Mouse (Mus musculus): ENCODE measurements at regions not wholly inside any gene's neighbourhood (a gene's known extent, or its start where the extent isn't known, plus 50 kb on each side); places are given as distances from the start of the nearest gene placed in this dataset.
"Not testable (repeated sequence)": the region's sequence is repeated elsewhere in the genome, so short reads cannot be mapped to it uniquely, and the experiment has no call there.

DNA sequence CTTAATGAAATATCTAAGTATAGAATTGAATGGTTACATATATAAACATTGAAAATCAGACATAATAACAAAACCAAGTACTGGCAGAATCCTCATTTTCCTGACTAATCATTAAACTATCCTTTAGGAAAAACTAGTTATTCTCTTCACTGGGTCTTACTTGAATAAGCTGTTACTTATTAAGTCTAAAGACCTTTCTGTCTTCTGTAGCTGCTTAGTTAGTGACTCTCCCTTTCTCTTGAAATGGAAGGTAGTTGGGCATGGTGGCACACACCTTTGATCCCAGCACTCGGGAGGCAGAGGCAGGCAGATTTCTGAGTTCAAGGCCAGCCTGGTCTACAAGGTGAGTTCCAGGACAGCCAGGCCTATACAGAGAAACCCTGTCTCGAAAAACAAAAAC lies 135.9 kb upstream of the Abcb5 start:
- not testable (repeated sequence) for H3K9ac ChIP-seq (ENCODE audit: low read depth, low read length); ATAC-seq; H3K9me3 ChIP-seq (ENCODE audit: control insufficient read depth); H3K4me3 ChIP-seq (ENCODE audit: low read depth, low read length); H3K4me1 ChIP-seq (replicated peaks; ENCODE audit: control insufficient read depth, insufficient read depth, low read length); H3K4me2 ChIP-seq (replicated peaks; ENCODE audit: low read depth); H3K36me3 ChIP-seq (ENCODE audit: control insufficient read depth, insufficient read depth); H3K27ac ChIP-seq (ENCODE audit: low read depth, low read length); H3K27me3 ChIP-seq (replicated peaks; ENCODE audit: control insufficient read depth, insufficient read depth, low read length)
- 81% methylated on average over 2 of the region's 2 CpGs for WGBS

DNA sequence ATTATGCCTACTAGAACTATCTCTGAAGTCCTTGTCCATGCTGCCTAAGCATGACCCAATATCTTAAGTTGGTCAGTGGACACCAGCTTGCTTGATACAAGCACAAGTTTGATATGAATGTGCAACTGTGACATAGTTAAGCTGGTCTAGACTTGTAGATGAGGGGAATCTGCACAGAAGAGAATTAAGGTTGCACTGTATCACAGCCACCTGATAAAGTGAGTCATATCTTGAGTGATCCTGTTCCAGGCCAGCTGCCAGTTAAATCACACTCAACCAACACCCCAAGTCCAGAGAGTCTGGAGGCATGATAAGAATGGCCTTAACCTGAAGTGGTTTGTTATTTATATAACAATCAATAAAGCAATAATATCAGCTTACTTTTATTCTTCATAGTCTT lies 133.5 kb upstream of the Abcb5 start:
- Histone ChIP-seq H3K4me1 (replicated peaks; ENCODE audit: control insufficient read depth, insufficient read depth, low read length) (no peaks in the 10 kb centered on the region), H3K4me3 (ENCODE audit: low read depth, low read length) (no peak overlapping the region), H3K36me3 (ENCODE audit: control insufficient read depth, insufficient read depth) (no peaks in the 10 kb centered on the region), H3K9me3 (ENCODE audit: control insufficient read depth) (no peaks in the 10 kb centered on the region), H3K27ac (ENCODE audit: low read depth, low read length) (no peak overlapping the region), H3K4me2 (replicated peaks; ENCODE audit: low read depth) (no peak overlapping the region), H3K9ac (ENCODE audit: low read depth, low read length) (no peak overlapping the region), H3K27me3 (replicated peaks; ENCODE audit: control insufficient read depth, insufficient read depth, low read length) (no peaks in the 10 kb centered on the region)
- ATAC-seq = no peak
- TF ChIP-seq CTCF (IDR thresholded peaks at IDR 0.05; ENCODE audit: low read depth) = no peak

DNA sequence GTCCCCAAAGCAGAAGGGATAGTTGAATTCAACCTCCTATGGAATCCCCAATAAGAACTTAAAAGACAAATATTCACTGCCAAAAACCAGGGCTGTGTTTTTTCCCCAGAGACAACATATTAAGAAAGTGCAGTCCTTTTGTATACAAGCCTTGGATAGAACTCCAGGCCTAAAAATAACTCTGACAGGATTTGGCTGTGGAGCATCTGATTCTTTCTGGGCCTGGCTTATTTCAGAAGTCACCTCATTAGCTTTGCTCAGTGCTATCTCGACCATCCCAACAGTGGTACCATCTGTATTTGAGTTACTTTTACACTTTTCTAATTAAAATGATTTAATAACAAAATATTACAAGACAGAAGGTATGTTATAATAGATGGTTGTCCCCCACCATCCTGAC lies 131.6 kb upstream of the Abcb5 start:
- Histone ChIP-seq H3K9ac (ENCODE audit: low read depth, low read length) (no peak overlapping the region), H3K27me3 (replicated peaks; ENCODE audit: control insufficient read depth, insufficient read depth, low read length) (no peaks in the 10 kb centered on the region), H3K4me1 (replicated peaks; ENCODE audit: control insufficient read depth, insufficient read depth, low read length) (no peaks in the 10 kb centered on the region), H3K4me3 (ENCODE audit: low read depth, low read length) (no peak overlapping the region), H3K9me3 (ENCODE audit: control insufficient read depth) (no peaks in the 10 kb centered on the region), H3K36me3 (ENCODE audit: control insufficient read depth, insufficient read depth) (no peaks in the 10 kb centered on the region), H3K4me2 (replicated peaks; ENCODE audit: low read depth) (no peak overlapping the region), H3K27ac (ENCODE audit: low read depth, low read length) (no peak overlapping the region)
- WGBS = 39% methylated on average over 1 of the region's 1 CpGs
- ATAC-seq = no peak
- no peak for TF ChIP-seq CTCF (IDR thresholded peaks at IDR 0.05; ENCODE audit: low read depth)

DNA sequence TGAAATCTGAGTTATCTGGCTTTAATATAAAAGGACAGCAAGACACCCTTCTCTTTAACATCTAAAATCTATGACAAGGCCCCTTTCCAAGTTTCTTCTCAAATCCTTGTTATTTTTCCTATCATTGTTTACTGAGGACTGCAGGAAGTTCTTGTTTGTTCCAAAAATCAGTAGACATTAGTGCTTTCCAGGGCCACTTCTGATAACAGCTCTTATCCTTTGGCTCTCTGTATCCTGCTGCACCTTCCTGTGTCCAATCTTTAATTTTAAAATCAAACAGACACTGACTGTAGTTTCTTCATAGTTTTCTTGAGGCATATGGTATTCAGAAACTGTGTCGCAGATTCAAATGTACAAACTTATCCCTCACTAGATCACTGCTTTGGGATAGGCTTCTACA lies 128.1 kb upstream of the Abcb5 start:
- TF ChIP-seq CTCF (IDR thresholded peaks at IDR 0.05; ENCODE audit: low read depth) = no peak
- no peak overlapping the region for H3K4me3 ChIP-seq (ENCODE audit: low read depth, low read length)
- no peak overlapping the region for H3K27ac ChIP-seq (ENCODE audit: low read depth, low read length)
- H3K9me3 ChIP-seq (ENCODE audit: control insufficient read depth) = no peaks in the 10 kb centered on the region
- 82% methylated on average over 1 of the region's 1 CpGs for WGBS
- no peak overlapping the region for H3K4me2 ChIP-seq (replicated peaks; ENCODE audit: low read depth)
- H3K36me3 ChIP-seq (ENCODE audit: control insufficient read depth, insufficient read depth) = no peaks in the 10 kb centered on the region
- no peaks in the 10 kb centered on the region for H3K4me1 ChIP-seq (replicated peaks; ENCODE audit: control insufficient read depth, insufficient read depth, low read length)
- H3K27me3 ChIP-seq (replicated peaks; ENCODE audit: control insufficient read depth, insufficient read depth, low read length) = no peaks in the 10 kb centered on the region
- ATAC-seq = no peak
- no peak overlapping the region for H3K9ac ChIP-seq (ENCODE audit: low read depth, low read length)

DNA sequence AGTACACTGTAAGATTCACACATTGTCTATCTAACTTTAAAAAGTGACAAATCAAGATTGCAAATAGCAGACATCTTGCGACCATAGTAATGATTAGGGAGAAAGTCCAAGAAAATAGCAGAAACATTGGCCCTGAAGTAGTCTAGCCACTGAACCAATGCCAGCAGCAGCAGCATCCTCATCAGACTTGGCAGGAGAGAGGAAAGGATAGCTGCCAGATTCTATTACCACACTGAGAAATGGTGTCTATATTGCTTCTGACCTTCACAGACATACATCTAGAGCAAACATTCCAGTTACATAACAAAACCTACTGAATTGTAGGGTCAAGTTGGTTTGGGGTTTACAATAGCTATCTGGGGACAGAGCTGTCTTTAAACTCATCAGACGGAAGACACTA lies 127.2 kb upstream of the Abcb5 start:
- Histone ChIP-seq H3K9me3 (ENCODE audit: control insufficient read depth) (no peaks in the 10 kb centered on the region), H3K9ac (ENCODE audit: low read depth, low read length) (no peak overlapping the region), H3K4me1 (replicated peaks; ENCODE audit: control insufficient read depth, insufficient read depth, low read length) (no peaks in the 10 kb centered on the region), H3K4me2 (replicated peaks; ENCODE audit: low read depth) (no peak overlapping the region), H3K27me3 (replicated peaks; ENCODE audit: control insufficient read depth, insufficient read depth, low read length) (no peaks in the 10 kb centered on the region), H3K4me3 (ENCODE audit: low read depth, low read length) (no peak overlapping the region), H3K36me3 (ENCODE audit: control insufficient read depth, insufficient read depth) (no peaks in the 10 kb centered on the region), H3K27ac (ENCODE audit: low read depth, low read length) (no peak overlapping the region)
- ATAC-seq = no peak
- 84% methylated on average over 2 of the region's 2 CpGs for WGBS
- no peak for TF ChIP-seq CTCF (IDR thresholded peaks at IDR 0.05; ENCODE audit: low read depth)

DNA sequence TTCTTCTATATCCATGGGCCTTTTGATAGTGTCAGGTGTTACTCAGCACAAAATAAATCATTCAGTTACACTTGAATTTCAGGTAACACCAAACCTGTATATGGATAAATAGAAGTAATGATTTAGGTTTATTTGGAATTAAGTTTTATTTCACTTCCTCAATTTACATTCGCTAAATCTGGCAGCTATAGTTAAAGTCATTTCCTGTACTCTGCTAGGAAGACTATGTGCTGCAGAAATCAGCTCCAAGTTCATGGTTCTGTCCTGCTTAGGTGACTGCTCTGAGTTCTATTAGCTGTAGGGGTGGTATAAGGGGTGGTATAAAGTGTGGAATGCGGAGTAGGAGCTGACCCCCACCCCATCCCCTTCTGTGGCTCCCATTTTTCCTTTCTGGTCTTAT lies 123.1 kb upstream of the Abcb5 start:
- ATAC-seq = no peak
- Histone ChIP-seq H3K9ac (ENCODE audit: low read depth, low read length) (no peak overlapping the region), H3K27ac (ENCODE audit: low read depth, low read length) (no peak overlapping the region), H3K4me1 (replicated peaks; ENCODE audit: control insufficient read depth, insufficient read depth, low read length) (no peaks in the 10 kb centered on the region), H3K27me3 (replicated peaks; ENCODE audit: control insufficient read depth, insufficient read depth, low read length) (no peaks in the 10 kb centered on the region), H3K9me3 (ENCODE audit: control insufficient read depth) (no peaks in the 10 kb centered on the region), H3K4me3 (ENCODE audit: low read depth, low read length) (no peak overlapping the region), H3K36me3 (ENCODE audit: control insufficient read depth, insufficient read depth) (no peaks in the 10 kb centered on the region), H3K4me2 (replicated peaks; ENCODE audit: low read depth) (no peak overlapping the region)
- TF ChIP-seq CTCF (IDR thresholded peaks at IDR 0.05; ENCODE audit: low read depth) = no peak
- 85% methylated on average over 2 of the region's 2 CpGs for WGBS

DNA sequence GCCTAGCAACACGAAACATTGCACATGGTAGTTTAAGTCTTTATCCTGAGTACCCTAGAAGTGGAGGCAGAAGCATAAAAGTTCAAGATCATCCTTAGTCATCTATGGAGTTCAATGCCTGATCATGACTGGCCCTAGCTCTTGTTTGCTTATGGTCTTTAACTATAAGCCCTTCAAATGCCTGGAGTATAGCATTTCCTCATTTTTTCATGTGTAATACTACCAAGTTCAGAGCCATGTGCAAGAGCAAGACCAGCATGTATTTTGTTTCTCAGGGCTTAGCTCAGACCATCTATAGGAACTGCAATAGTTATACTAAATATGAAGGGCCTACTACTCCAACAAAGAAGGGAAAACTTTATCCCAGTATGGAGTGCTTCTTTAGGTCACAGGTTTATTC lies 122.4 kb upstream of the Abcb5 start:
- Histone ChIP-seq H3K9me3 (ENCODE audit: control insufficient read depth) (no peaks in the 10 kb centered on the region), H3K36me3 (ENCODE audit: control insufficient read depth, insufficient read depth) (no peaks in the 10 kb centered on the region), H3K9ac (ENCODE audit: low read depth, low read length) (no peak overlapping the region), H3K4me1 (replicated peaks; ENCODE audit: control insufficient read depth, insufficient read depth, low read length) (no peaks in the 10 kb centered on the region), H3K27me3 (replicated peaks; ENCODE audit: control insufficient read depth, insufficient read depth, low read length) (no peaks in the 10 kb centered on the region), H3K27ac (ENCODE audit: low read depth, low read length) (no peak overlapping the region), H3K4me3 (ENCODE audit: low read depth, low read length) (no peak overlapping the region), H3K4me2 (replicated peaks; ENCODE audit: low read depth) (no peak overlapping the region)
- TF ChIP-seq CTCF (IDR thresholded peaks at IDR 0.05; ENCODE audit: low read depth) = no peak
- ATAC-seq = no peak
- WGBS = 93% methylated on average over 1 of the region's 1 CpGs
